Mouse (Mus musculus) left cerebral cortex, adult 8-10 months (tissue): ENCODE results near the gene Psmd3. TPM values are rescaled to one million over a fixed set of nuclear protein-coding genes. Genes with fewer than 3 reads are reported as not detected.
"Not testable (repeated sequence)": the region's sequence is repeated elsewhere in the genome, so short reads cannot be mapped to it uniquely, and the experiment has no call there.

ENCODE experiments used
- DNase-seq, 2 experiments: peaks; one replicate each; pipeline ENCODE4 v3.0.0; 2022; ENCODE audit warnings: low spot score in 2 of 2
- total RNA-seq, 4 experiments: library from RNA; stranded (reverse); gene quantifications; 2 replicates each; pipeline ENCODE4 v1.2.4; 2022

Psmd3 gene
- 100 to 1,000 TPM; 129 to 137 (median 132) TPM for total RNA-seq

DNA sequence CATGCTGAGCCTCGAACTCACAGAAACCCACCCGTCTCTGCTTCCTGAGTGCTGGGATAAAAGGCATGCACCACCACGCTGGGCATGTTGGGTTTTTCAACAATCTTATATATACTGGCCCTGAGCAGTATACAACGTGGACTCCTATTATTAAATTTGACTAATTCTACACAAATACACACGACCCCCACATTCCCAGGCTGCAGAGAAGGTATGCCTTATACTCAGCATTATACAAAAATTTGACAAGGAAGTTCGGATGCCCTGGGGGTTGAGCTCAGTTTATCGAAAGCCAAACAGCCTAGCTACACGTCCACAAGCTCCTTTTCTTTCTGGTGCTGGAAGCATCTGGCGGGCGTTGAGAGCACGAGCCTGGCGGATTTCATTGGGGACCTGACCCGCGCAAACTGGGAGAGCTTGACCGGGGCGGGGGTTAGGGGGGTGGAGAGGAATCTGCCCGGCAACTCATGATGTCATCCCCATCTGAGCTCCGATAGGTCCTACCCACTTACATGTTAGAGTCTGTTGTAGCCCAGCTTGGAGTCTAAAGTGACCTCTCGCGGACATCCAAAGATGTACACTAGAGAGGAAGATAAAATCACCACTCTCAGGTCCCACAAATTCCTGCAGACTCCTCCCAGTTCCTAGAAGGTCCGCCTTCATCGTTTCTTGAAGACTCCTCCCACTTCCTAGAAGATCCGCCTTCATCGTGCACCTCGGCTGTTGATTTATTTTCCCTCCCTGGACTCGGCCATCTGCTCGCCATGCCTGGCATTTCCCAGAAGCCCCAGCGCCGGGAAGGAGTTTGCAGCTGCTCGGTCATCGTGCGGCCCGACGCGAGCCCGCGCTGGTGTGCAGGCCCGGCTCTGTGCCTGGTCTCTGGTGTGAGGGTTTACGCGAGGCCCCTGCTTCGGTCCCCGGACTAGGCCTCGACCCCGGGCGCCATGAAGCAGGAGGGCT is at the start of gene Psmd3:
TSS of gene Psmd3 (plus strand) at position 769 of the 960 bp plus-strand sequence.
- DNase-seq, result peak; percentile 90 to 99

DNA sequence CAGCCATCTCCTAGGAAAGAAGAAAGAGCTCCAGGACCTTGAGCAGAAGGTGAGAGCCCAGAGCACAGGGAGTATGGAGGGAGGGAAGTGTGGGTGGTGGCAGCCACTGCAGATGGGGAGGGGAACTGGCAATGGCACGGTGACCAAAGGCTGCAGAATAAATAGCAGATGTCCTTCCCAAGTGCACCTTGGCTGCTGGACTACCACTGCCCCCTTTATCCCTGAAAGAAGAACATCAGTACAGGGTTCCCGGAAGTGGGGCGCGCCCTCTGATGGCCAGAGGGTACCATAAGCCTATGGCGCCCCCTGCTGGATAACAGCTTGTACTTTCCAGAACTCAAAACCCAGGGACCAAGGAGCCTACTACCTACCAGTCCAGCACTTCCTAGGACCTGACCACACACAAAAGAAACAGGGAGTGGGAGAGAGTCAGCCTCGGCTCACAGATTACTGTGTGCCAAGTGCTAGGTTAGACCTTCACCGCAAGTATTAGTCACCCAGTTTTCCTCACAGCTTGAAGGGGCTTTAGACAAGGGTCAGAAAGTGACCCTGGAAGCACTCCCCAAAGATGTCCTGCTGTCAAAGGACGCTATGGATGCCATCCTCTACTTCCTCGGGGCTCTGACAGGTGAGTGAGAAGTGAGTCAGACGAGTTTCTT is 46.9 kb upstream of the Psmd3 start:
- DNase-seq, result not testable (repeated sequence)

DNA sequence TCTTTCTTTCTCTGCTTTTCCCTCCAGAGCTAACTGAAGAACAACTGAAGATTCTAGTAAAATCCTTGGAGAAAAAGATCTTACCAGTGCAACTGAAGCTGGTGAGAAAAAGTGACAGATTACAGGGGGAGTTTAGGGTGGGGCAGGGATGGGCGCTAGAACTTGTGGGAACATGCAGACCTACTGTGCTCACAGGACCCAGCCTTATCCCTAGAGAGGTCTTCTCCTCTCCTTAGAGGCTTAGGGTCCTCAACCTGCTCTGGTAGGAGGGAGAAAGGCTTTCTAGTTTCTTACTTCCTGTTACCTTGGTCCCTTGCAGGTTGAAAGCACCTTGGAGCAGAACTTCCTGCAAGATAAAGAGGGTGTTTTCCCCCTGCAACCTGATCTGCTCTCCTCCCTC is 44.9 kb upstream of the Psmd3 start:
- no peak for DNase-seq

DNA sequence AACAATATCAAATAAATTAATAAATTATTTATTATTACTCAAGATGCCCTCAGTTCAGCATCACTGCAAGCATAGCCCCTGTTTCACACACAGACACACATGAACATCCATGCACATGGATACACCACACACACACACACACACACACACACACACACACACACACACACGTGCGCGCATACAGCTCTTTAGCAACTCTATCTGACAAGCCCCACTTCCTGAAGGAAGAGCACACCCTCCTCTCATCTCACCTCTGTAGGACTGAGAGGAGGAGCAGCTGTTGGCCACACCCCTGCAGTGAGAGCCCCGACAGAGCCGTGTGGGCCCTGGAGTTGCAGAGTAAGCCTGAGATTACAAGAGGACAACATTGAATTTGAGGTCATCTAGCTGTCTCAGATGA is 42.3 kb upstream of the Psmd3 start:
- no peak for DNase-seq

DNA sequence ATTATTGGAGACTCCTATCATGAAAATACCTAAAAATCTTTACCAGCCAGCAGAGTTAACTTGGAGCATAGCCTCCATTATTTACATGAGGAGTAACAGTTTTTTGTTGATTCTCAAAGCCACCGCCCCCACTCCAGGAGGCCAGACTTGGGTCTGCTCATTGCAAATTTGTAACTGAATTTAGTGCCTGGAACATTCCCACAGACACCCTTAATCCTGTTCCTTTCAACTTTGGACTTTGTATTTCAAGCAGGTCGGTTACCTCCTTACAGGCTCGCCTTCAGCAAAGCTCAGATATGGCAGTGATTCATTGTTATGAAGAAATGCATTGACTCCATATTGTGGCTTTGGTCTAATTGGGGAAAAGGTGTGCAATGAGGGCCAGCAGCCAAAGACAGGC is 37.6 kb upstream of the Psmd3 start:
- no peak for DNase-seq

DNA sequence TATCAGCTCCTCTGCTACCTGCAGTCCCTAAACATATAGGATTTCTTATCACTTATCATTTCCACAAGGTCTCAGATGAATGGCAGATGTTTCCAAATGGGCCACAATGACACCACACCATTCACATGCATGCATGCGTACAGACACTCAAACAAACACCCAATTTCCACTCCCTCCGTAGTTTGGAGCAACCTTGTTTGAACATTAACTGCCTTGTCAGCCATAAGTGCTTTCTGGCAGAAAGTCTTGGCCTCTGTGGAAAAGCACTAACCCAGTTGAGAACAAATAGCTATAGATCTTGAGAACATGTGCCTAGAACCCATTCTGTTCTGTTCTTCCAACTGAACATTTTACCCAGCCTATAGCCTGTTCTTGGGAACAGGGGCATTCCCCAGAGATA is 36.4 kb upstream of the Psmd3 start:
- no peak for DNase-seq

DNA sequence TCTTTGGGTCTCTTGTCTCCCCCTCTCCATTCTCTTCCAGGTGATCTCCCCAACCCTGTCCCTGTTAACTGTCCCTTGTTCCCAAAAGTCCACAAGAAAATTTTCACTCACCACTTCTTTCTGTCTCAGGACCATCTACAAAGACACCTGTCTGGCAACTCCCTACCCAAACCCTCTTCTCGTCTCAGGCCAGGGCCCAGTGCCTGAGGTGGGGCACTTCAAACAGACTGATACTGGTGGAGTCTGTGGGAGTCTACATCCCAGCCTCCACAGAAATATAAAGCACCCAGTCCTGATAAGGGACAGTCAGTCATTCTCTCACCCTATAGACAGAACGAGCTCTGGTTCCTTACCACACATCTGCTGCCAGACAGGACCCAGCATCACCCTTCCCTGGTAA is 35.9 kb upstream of the Psmd3 start, which contains the start of gene Gsdma2:
TSS of gene Gsdma2 (plus strand) at position 301 of the 400 bp plus-strand sequence.
- DNase-seq, result no peak

DNA sequence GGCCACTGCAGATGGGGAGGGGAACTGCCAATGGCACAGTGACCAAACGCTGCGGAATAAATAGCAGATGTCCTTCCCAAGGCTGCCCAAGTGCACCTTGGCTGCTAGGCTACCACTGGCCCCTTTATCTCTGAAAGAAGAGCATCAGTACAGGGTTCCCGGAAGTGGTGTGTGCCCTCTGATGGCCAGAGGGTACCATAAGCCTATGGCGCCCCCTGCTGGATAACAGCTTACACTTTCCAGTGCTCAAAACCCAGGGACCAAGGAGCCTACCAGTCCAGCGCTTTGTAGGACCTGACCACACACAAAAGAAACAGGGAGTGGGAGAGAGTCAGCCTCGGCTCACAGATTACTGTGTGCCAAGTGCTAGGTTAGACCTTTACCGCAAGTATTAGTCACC is 27.3 kb upstream of the Psmd3 start:
- not testable (repeated sequence) for DNase-seq

DNA sequence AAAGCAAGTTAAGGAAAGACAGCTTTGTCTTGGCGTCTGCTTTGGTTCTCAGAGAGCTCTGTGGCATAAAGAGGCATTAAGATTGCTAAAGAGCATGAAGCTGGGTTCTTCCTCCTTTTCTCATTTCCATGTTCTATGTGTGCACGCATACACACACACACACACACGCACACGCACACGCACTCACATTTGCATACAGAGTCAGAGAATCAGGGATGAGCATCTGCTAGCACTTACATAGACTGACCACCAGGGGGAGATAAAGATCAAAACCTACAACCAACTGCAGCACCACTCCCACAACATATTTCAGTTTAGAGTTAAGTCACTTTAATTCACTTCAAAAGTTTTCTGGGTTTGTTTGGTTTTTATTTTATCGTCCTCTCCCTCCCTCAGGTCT is 21.8 kb upstream of the Psmd3 start:
- DNase-seq, result peak in 1 of 2 experiments; percentile 39

DNA sequence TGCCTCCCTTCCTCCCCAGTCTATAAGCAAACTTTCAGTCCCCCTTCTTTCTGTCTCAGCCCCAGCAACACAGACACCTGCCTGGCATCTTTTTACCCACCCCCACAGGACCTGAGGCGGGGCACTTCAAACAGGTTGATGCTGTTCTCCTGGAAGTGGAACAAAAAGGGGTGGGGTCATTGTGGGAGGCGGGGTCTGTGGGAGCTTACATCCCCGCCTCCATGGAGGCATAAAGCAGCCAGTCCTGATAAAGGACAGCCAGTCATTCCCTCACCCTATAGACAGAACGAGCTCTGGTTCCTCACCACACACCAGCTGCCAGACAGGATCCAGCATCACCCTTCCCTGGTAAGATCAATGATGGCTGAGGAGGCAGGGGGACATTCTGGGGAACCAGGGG is 18.3 kb upstream of the Psmd3 start, which contains the start of gene Gsdma:
TSS of gene Gsdma (plus strand) at position 261 of the 400 bp plus-strand sequence.
- DNase-seq, result no peak

DNA sequence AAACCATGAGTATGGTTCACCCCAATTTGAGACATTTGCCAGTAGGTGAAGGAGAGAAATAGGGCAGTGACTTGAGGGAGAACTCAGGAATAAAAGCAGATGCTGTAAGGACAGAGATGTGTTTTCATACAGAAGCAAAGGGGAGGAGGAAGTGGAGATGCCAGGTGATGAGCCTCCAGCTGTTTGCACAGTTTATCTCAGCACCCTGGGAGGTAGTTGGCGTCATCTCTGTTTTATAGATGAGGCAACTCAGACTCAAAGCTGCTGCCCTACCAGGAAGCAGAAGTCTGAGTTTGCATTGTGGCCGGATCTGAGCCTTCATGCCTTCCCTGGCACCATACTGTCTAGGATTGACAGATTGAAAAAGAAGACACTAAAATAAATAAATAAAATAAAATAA is 13.4 kb upstream of the Psmd3 start:
- DNase-seq, result no peak

DNA sequence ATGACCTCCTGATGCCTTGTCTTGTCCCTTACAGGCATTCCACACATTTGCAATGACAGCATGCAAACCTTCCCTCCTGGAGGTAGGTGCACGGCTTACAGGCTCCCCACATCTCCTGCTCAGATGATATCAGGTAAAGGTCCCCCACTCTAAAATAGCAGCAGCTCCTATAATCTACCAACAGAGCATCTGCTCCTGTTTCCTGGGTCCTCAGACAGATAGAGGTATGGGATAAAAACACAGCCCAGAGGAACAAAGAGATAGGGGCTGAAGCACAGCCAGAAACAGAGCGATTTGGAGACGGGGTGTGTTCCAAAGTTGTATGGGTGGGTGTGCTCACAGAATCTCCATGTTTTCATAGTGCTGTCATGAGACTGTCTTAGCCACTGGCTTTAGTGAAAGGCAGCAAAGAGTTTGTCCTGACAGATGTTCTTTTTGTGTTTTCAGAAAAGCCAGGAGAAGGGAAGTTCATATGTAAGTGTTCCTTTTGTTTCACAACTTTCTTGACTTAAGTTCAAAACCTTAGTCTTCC is 11.0 kb upstream of the Psmd3 start:
- no peak for DNase-seq

DNA sequence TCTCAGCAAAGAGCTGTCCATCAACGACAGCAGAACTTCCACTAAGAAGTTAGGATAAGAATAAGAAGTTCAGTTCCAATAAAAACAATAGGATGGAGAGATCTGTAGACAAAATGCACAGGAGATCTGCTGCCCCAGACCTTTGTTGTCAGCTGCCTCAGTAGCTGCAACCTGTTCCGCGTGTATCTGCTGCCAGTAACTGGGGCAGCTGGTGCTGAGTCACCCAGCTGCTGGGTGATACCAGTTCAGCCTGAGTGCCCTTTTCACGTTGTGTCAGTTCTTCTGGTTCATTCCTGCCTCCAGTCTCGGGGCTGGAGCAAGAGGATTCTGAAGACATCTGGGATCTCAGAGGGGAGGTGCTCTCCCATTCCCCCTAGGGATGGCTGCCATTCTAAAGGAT is 10.5 kb upstream of the Psmd3 start:
- DNase-seq, result no peak

DNA sequence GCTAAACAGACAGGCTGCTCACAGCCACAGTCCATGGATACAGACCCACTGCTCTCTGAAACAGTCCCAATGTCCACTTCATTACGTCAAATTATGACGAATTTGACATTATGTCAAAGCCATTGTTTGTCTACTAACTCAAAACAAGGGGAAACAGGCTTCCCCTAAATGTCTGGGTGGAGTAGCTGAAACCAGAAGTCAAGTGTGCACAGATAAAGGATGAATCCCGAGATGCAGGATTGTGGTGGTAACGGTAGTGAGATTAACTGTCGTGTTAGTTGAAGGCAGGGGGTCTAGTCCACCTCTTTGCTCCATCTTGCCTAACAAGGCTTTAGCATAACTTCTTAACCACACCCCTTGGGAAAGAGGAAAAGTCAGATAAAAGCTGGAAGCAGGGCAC is 9.9 kb upstream of the Psmd3 start:
- no peak for DNase-seq

DNA sequence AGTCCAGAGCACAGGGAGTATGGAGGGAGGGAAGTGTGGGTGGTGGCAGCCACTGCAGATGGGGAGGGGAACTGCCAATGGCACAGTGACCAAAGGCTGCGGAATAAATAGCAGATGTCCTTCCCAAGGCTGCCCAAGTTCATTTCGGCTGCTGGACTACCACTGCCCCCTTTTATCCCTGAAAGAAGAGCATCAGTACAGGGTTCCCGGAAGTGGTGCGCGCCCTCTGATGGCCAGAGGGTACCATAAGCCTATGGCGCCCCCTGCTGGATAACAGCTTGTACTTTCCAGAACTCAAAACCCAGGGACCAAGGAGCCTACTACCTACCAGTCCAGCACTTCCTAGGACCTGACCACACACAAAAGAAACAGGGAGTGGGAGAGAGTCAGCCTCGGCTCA is 9.2 kb upstream of the Psmd3 start:
- not testable (repeated sequence) for DNase-seq

DNA sequence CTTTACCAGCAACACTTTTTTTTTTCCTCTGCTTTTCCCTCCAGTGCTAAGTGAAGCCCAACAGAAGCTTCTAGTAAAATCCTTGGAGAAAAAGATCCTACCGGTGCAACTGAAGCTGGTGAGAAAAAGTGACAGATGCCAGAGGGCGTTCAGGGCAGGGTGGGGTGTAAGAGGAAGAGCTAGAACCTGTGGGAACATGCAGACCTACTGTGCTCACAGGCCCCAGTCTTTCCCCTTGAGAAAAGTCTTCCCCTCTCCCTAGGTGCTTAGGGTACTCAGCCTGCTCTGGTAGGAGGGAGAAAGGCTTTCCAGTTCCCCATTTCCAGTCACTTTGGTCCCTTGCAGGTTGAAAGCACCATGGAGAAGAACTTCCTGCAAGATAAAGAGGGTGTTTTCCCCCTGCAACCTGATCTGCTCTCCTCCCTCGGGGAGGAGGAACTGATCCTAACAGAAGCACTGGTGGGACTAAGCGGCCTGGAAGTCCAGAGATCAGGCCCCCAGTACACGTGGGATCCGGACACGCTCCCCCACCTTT is 6.5 kb upstream of the Psmd3 start:
- no peak for DNase-seq

DNA sequence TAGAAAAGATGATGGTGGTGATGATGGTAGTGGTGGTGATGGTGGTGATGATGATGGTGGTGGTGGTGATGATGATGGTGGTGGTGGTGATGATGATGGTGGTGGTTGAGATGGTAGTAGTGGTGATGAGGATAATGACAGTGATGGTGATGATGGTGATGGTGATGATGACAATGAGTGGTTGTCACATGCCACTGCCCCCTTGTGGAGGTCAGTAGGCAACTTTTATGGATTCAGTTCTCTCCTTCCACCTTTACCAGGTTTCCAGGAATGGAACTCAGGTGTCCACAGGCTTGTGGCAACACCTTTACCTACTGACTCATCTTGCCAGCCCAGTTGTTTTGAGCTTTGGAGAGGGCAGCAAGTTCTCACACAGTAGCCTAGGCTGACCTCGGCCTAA is 2.3 kb upstream of the Psmd3 start:
- DNase-seq, result no peak

DNA sequence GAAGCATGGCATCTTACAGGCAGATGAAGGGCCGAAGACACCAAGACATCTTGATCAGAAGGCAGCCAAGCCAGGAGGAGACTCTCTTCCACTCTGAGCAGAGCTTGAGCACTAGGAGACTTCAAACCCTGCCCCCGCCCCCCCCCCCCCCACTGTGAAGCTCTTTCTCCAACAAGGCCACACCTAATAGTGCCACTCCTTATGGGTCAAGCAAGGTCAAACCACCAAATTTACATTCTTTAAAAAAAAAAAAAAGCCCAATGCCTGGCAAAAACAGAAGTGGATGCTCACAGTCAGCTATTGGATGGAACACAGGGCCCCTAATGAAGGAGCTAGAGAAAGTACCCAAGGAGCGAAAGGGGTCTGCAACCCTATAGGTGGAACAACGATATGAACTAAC is 1.8 kb upstream of the Psmd3 start:
- DNase-seq, result not testable (repeated sequence)

DNA sequence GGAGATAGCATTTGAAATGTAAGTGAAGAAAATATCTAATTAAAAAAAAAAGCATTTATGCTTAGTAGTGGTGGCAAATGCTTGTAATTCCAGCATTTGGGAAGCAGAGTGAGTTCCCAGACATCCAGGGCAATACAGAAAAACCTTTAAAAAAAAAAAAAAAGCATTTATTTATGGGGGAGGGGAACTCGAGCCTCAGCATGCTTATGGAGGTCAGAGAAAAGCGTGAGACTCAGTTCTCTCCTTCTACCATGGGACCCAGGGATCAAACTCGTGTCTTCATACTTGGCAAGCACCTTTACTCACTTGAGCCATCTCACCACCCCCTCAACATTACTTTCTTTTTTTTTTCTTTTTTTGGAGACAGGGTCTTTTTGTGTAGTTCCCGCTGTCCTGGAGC is 1.2 kb upstream of the Psmd3 start:
- no peak for DNase-seq

DNA sequence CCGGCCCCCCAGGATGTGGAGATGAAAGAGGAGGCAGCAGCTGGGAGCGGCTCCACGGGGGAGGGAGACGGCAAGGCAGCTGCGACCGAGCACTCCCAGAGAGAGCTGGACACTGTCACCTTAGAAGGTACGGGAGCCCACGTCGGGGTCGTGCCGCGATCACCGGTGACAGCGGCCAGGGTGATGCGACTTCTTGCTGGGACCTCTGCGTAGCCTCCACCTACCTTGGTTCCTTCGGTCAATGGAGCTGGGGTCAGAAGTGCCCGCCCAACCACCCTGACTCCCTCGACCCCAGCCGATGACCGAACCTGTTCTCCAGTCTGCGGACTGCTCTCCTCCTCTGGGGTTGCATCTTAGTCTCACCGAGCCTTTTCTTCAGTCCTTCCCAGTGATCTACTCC is 457 bp downstream of the Psmd3 start:
- no peak for DNase-seq

DNA sequence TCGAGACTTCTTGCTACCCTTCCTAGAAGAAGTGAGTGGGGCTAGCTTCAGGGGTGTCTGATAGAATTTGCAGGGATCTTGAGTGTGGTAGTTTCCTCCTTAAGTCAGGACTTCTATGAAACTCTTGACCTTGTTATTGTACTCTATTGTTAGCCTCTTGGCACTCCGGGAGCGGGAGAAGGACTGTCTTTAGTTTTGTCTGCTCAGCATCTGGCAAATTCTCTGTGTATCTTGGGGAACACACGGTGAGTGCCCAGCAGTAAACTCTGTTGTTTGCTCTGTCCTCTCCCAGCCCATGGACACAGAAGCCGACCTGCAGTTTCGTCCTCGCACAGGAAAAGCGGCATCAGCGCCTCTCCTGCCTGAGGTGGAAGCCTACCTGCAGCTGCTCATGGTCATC is 3.3 kb downstream of the Psmd3 start:
- no peak for DNase-seq

DNA sequence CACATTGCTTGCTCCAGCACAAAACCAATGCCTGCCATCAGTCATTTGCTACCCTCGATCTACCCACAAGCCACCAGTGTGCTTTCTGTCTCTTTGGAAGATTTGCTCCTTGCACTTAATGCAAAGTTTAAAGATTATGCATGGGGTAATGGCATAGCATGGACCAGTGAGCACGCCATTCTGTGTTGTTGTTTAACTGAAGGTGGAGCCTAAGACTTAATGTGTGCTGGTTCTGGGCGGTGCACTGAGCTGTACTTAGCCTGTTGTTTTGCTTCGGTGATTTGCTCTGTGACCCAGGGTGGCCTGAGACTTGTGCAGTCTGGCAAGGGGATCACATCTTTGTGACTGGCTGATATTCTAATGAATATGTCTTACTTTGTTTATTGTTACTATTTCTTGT is 4.6 kb downstream of the Psmd3 start:
- no peak for DNase-seq
